Mouse (Mus musculus): ENCODE measurements around the gene Rcor1.

GRCm38 (mm10) chr12:111000956-111001355 is 38.2 kb upstream of the Rcor1 start:
- no peak for TF ChIP-seq CTCF (IDR thresholded peaks at IDR 0.05; ENCODE audit: control insufficient read depth, insufficient read depth, insufficient replicate concordance, low read depth, low read length)
- TF ChIP-seq POLR2A (IDR thresholded peaks at IDR 0.05; ENCODE audit: control insufficient read depth, low read depth, low read length): no peak

All from testis, adult 2 months (tissue).